Mouse (Mus musculus) left cerebral cortex, adult 11 months (tissue): ENCODE data around the gene Spib.

ENCODE experiments used
- DNase-seq: peaks from one replicate; pipeline ENCODE4 v3.0.0; 2022; ENCODE audit warnings: low spot score

Gene Spib

DNA sequence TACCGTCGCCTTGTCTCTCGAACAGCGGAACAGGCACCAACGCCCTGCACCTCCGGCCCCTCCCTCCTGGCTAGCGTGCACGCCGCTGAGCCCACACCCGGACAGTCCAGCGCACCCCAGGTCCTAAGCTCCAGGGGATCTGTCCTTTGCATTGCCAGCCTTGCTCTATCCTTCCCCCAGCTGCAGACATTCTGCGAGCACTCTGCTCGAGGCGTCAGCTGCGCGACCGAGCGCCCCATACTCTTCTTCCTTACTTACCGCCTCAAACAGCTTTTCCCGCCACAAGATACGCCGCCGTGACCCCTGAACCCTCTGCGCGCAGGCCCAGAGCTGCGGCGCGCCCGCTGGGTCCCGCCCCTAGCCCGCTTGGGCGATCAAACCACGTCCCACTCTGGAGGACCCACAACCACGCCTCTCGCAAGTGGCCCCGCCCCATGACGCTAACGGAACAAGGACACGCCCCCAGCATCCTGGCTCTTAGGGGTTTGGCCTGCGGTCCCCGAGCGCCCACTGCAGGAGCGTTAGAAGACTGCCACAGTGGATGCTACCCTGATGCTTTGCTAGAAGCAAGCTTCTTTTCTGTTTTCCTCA, 16.7 kb upstream of the Spib start, which contains the start of gene Pold1:
Gene Pold1, minus strand, starts transcription at position 353 of the 591 bp plus-strand sequence.
- peak; percentile 99 for DNase-seq

GRCm38 (mm10) chr7:44547725-44548124, 15.9 kb upstream of the Spib start:
- no peak for DNase-seq

DNA sequence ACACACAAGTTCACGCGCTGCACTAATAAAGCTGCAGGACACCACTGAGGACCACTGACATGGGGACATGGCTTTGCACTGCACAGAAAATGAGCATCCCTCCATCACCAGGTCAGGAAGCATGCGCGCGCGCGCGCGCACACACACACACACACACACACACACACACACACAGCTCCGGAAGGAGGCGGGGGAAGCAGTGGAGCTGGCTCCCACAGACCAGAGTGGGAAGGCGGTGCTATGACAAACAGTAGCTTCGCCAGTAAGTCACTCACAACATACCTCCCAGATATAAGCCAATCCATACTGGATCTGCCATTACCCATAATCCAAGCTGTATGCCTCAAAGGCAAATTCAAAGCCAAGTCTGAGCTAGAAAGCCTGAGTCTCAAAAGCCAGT, 15.2 kb upstream of the Spib start:
- DNase-seq = no peak

DNA sequence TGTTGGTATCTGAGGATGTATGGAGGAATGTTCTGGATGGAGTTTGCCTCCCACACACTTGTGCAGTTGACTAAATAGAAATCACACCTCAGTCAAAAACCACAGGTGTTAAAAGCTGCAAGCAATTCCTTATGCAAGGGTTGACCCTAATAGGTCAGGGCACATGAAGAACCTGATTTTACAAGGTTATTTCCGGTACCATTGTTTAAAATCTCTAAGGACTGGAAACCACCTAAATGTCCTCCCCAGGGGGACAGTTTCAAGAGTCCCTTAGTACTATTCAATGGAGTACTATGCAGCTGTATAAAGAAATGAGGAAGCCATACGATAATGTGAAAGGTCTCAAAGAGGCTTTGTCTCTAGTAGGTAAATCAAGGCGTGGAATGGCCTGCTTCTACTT, 14.4 kb upstream of the Spib start:
- DNase-seq = no peak

DNA sequence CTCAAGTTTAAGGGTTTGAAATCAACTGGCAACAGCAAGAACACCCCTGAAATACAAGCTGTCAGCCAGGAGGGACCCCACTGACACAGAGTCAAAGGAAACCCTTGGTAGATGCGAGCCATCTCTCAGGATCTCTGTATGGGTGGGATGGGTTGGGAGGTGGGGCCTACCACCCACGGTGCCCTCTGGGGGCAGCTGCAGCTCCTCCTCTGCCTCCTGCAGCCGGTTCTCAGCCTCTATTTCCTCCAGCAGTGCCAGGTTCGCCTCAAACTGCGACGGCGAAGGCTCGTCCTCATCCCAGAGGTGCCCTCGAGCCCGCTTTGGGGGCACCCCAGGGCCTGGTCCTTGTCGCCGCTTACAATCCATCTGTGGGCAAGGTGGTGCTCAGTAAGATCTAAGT, 11.2 kb upstream of the Spib start:
- no peak for DNase-seq

DNA sequence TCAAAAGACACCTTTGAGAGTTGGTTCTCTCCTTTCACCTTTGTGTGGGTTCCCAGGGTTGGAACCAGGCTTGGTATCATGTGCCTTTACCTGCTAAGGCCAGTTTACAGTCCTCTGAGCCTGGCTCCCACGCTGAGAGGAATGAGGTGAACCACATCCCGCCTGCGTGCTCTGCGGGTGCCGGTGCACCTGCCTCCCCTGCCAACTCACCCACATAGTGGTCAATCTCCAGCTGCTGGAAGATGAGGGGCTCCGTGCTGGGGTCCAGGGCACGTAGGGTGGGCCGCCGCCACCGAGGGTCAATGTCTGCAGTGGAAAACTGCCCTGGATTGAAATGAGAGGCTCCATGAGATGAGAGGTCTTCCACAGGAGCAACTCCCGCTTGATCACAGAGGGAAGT, 10.7 kb upstream of the Spib start:
- no peak for DNase-seq

DNA sequence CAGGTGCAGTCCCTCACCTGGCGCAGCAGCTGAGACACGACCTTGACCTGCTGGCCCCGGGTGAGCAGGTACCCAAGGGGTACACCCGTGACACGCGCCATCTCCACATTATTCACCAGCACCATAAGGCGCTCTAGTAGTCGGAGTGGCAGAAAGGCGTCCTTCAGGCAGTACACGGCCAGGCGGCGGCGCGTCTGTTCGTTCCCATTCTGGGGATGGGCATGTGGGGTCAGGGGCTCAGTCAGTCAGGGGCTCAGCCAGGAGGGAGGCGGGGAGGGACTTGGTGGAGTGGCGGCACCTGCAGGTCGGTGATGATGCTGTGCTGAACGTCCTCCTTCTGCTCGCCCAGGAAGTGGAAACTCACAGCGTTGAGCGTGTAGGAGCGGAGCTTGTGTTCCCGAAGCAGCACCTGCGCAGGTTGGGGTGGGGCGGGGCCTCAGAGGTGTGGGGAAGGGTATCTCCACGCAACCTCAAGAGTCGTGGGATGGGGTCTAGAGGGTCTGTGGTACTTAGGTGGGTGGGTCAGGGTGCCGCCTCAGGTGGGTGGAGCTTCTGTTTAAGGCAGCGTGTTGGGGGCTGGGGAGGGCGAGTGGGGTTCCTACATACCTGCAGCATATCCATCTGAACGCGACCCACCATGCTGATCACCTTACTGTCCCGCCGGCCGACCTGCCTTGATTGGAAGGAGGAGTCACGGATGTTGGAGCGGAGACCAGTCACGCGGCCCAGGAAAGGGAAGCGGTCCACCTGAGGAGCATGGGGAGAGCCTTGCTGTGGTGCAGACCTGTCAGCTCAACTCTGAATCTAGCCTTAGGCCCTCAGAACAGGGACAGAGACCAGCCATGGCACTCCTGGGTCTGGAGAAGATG, 7.1 kb upstream of the Spib start:
- DNase-seq = no peak

DNA sequence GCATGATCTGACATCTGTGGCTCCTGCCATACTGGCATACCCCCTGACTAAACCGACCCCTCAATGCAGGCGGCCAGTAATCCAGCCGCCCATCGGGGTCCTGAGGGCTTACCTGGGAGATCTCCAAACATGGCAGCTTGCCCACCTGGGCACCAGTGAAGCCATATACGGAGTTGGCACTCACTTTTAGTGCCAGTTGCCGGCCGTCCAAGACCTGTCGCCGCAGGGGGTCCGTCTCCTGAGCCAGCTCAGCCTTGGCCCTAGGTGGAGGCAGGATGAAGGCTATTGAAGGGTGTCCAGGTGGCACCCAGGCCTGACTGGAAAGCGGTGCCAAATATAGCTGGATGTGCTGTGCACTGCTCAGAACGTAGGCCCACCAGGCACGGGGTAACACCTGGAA, 5.6 kb upstream of the Spib start:
- DNase-seq = no peak

- no peak for DNase-seq
These were observed 5.1 kb upstream of the Spib start for GRCm38 (mm10) chr7:44537009-44537408.

GRCm38 (mm10) chr7:44536590-44536968, 4.7 kb upstream of the Spib start:
- DNase-seq = no peak

DNA sequence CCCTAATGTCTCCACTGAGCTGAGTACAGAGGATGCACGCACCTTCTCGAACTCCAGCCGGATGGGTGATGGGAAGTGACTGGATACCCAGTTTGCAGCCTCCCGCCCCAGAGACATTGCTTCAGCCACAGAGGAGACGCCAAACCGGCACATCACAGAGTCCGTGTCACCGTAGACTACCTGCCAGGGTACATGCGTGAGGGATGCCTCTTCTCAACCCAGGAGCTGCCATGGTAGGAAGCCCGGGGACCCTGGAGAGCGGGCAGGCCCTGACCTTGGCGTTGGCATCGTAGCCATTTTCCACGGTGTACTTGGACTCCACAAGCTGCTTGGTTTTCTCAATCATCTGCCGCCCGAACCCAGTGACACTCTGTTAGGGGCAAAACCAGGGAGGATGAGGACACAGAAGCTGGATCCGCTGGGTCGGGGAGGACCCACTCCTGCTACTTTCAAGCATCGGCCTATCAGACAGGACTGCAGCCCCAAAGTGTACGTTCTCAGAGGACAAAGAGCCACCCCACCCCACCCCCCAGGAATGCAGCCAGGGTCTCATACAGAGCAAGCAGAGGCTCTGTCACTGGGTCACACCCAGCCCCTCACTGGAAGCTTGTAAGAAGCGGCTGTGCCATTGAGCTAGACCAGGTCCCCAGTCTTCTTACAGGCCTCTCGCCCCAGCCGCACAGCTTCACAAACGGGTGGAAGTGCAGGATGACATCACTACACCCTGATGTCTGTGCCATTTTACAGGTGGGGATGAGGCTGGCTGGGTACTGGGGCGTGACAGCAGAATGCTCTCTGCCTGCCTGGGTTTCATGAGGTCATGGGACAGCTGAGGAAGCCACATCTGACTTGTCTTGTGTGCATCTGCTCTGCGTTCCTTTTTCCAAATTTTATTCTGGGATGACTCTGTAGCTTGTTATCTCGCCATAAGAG, 4.1 kb upstream of the Spib start:
- DNase-seq = no peak

DNA sequence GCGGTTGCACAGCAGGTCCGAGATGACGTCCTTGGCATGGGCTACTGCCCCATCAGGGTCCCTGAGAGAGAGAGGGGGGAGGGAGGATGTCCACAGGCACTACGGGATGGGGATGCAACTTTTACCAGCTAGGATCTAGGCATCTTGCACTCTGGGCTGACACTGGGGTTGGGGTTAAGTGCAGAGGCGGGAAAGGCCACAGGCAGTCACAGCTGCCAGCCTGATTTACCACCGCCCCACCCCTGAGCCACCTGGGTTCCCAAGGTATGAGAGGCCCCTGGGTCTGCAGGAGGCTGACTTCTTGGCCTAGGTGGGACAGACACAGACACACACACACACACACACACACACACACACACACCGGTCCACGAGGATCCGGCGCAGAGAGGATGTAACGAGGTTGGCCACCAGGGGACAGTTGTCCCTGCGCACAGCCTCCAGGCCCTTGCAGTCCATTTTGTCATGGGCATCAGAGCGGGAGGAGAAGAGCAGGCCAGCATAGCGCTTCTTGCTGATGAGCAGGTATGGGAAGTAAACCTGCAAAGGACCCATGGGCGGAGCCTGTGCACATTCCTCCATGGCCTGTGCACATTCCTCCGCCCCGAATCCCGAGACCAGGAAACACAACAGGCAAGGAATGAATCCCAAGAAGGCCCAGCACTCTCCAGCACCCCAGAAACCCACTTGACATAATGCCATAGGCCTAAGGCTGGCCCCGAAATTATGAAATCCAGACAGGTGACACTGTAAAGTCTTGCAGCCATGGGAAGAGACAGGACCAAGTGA, 3.0 kb upstream of the Spib start:
- no peak for DNase-seq

DNA sequence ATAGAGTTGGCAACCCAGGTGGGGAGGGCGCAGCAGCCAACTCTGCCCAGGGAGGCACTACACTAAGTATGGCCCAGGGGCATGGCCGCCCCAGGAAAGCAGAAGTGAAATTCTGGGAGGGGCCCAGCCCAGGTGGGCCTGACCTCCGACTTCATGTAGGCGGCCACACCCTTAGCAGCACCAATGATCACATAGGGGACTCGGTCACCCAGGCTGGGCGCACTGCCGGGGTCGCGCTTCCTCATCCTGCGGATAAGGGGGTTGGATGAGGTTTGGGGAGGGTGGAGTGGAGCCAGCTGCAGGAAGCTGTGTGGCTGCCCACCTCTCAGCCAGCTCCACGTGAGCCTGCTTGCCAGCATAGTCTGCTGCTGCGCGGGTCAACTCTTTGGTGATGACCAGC, 2.4 kb upstream of the Spib start:
- no peak for DNase-seq

- no peak for DNase-seq
These were observed 1.8 kb upstream of the Spib start for GRCm38 (mm10) chr7:44533746-44534045.

- no peak for DNase-seq
These were observed 1.3 kb upstream of the Spib start for GRCm38 (mm10) chr7:44532918-44533745.

DNA sequence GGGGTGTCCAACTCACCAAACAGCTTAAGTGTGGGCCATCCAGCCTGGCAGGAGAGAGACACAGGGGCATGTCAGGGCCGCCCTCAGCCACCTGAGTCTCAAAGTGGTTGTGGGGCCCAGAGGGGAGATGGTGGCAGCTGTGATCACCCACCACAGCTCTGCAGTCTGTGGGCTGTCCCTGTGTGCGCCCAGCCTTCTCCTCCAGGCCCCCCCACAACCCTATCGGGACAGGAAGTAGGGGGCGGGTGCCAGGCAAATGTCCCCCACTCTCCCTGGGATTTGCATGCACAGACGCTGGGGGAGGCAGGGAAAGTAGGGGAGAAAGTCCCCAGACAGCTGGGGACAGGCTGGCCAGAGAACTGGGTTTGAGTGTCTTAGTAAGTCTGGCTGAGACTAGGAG, 664 bp downstream of the Spib start:
- DNase-seq = no peak

DNA sequence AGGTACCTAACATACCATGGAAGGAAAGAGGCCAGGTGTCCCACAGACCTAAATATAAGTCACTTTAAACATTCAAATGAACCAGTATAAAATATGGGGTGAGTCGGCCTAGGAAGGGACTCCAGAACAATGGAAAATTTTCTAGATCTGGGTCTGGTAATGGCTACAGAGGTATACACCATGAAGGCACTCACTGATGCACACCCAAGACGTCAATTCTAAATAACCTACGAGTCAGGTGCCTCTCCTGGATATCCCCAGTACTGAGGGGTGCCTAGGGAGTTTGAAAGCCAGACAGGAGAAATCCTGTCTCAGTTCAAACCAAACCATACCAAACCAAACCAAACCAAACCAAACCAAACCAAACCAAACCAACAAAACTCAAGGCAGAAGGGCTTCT, 1.4 kb downstream of the Spib start:
- no peak for DNase-seq

- no peak for DNase-seq
These were observed 2.4 kb downstream of the Spib start for GRCm38 (mm10) chr7:44529518-44529917.

GRCm38 (mm10) chr7:44527483-44528398, 4.1 kb downstream of the Spib start:
- DNase-seq = peak; percentile 67
